Mouse (Mus musculus) retina, postnatal 7 days (tissue): ENCODE measurements around the gene Inha.

Source experiments
- DNase-seq: peaks from one replicate; pipeline ENCODE4 v3.0.0-alpha.2; 2012; ENCODE audit warnings: low read depth, low spot score

The Inha gene

DNA sequence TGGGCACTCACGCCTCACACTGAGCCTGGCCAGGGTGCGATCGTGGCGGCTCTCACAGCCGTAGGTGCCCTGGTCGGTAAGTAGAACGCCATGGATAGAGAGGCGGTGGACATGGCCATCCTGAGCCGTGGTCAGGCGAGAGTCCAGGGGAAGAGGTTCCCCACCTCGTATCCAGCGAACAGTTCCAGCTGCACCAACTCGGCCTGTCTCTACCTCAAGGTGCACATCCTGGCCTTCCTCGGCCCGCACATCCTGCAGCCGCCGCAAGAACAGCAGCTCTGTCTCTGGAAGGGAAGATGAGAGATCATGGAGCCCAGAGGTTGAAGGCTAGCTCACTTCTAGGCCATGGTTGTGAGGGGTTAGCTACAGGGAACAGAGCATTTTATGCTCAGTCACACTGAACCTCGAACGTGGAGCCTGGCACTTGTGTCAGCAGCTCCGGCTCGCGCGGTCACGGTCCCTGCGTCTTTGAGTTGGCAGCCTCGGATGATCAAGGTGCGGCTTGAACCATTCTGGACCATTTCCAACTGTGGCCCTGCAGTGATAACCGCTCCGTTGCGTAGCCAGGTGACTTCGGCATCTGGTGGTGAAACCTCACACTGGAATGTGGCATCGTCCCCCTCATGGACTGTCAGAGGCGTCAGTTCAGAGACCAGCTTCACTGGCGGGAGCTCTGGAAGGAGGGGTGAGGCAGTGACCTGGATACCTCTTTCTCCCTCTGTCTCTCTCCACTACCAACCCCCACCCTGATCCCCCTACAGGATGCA, 15.9 kb upstream of the Inha start:
- no peak for DNase-seq

DNA sequence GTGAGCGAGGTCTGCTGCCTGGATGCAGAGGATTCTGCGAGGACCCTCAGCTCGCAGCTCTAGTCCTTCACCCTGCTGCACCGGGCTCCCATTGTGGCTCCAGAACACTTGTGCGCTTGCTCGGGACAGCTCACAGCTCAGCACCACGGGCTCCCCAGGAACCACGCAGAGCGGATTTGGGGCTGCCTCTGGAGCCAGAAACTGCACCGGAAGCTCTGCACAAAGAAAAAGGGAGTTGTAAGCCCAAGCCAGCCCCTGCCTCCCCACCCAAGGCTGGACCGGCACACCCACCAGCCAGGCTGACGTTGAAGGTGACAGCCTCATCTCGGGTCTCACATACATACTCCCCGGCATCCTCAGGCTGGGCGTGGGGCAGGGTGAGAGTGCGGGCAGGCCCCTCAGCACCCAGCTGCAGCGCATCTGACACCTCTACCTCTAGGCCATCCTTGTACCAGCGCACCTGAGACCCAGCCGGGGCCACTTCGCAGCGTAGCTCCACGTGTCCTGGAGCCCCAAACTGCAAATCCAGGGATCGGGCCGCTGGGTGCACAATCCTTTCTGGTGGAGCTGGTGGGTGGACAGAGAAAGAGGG, 14.2 kb upstream of the Inha start:
- no peak for DNase-seq

DNA sequence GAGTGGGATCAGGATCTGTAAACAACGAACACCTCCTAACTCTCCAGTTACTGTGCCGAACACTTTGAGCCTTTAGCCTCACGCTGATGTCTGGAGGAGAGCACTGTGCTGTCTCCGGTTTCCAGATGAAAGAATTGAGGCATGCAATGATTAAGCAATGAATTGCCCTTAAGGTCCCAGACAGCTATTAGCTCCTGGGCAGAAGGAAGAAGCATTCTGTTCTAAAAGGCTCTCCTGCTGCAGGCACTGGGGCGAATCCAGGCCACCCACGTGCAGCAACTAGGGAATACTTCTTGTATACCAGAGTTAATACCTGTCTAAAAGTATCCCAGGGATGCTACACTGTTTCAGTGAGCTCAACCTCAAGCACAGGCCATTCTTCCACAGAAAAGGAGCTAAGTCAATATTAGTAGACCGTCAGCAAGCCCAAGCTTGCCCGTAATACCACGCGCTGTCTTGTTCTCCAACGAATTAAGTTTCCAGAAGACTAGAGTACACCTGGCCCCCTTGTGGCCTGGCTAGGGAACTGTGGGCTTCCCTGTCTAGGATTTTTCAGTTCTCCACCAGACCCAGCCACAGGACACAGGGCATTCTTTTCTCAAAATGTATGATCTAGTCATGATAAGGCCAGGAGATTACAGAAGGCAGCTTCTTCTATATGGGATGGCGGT, 11.9 kb upstream of the Inha start:
- no peak for DNase-seq

DNA sequence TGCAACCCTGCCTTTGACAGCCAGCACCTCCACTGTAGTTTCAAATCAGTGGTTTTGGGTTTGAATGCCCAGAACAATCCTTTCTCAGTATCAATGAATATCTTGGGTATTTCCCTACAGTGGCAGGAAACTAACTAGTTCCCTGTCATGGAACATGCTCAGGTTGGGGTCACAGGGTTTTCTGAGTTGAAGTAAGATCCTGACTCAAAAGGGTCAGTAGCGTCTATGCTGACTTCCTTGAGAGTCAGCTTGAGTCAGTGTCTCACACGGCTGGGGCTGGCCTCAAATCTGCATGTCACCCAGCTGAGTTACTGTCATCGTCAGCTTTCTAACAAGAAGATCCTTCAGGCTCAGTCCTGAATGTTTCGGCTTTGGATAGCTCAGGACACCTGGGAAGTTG, 8.0 kb upstream of the Inha start:
- no peak for DNase-seq

DNA sequence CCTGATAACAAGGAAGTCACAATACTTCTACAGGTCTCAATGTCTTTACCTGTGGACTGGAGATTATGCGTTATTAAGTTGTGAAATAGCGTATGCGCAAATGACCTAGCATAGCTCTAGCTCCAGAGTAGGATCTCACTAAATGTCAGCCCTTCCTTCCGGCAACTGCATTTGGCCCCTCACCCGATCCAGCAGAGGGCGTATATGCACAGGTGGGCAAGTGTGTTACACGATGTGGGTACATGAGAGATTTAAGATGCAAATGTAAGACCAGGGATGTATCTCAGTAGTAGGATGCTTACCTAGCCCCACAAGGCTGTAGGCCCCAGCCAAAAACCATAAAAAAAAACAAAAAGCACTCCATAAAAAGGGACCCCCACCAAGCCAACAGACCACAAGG, 7.4 kb upstream of the Inha start:
- no peak for DNase-seq

DNA sequence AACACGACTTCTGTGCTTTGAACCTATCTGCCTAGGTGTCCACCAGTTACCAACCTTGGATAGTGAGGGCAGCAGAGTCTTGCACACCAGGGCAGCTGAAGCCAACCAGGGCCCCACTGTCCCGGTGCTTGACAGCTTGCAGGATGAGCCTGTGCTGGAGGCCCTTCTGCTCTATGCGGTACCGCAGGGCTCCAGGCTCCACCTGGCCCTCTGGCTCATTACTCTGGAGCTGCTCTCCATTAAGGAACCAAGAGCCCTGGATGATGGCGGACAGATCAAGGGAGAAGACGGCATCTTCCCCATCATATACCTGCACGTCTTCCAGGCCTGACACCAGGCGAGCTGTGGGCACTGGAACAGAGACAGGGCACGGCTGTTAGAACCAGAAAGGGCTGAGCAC, 5.0 kb upstream of the Inha start:
- DNase-seq: no peak

DNA sequence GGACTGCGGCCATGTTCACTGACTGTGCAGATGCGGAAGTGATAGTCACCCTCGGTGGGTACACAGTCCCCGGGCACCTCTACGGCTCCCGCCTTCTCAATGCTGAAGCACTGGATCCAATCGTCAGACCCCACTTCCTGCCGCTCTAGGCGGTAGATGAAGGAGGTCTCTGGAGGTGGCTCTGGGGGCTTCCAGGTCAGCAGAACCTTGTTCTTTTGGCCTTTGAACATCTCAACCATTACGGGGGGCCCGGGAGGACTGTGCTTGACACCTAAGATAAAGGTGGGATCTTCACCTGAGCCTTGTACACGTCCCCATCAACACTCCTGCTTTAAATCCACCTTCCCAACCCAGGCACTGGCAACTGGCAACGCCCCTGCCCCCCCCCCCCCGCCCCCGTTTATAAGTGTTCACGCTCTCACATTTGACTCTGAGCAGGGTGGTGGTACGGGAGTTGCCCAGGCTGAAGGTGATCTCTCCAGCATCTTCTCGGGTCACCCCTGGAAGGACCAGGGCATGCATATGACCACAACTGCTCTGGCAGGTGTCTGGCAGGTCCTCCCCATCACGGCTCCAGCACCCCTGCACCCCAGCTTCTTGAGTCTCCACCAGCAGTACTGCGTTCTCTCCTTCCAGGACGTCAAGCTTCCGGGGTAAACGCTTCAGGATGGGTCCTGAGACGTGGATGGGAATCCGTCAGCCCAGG, 3.8 kb upstream of the Inha start:
- no peak for DNase-seq

DNA sequence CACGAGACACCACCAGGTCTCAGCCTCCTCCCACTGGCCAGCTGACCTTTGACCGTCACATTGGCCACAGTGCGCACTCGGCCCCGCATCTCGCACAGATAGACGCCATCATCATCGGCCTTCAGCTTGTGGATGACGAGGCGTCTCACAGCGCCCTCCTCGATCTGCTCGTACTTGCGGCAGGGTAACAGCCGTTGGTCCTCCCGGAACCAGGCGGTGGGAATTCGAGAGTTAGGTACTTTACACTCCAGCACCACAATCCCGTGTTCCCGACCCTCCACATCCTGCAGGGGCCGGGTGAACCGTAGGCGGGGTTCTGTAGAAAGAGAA, 3.3 kb upstream of the Inha start:
- no peak for DNase-seq

DNA sequence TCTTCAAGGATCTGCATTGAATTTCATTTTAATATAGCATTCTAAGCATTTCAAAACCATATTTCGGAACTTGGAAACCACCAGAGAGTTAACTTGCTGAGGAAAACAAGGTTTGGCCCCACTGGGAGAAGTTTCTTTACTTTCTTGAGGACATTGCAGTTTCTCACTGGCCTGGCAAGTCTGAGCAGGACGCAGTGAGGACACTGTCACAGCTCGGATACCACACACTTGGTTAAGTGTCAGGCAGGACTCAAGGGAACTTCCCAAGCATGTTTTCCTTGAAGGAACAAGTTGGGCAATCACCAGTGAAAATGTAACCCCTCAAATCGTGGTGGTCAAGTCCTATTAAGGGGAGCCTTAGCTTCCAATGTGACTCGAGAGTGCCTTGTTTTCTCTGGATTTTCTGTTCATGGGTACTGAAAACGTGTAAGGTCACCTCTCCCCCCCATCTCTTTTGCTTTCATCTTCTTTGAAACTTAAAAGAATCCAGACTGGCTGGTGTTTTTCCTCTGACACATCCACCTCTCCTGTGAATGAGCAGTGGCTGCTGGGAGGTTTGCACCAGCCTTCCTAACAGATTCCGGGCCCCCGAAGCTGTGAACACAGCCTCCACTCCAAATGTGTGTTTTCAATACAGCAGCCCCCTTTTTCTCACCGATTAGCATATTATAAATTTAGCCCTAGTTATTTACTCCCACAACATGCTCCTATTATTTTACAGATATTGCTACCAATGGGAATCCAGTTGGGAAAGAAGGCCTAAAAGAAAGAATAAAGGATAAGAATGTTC, 2.4 kb upstream of the Inha start:
- DNase-seq: no peak

DNA sequence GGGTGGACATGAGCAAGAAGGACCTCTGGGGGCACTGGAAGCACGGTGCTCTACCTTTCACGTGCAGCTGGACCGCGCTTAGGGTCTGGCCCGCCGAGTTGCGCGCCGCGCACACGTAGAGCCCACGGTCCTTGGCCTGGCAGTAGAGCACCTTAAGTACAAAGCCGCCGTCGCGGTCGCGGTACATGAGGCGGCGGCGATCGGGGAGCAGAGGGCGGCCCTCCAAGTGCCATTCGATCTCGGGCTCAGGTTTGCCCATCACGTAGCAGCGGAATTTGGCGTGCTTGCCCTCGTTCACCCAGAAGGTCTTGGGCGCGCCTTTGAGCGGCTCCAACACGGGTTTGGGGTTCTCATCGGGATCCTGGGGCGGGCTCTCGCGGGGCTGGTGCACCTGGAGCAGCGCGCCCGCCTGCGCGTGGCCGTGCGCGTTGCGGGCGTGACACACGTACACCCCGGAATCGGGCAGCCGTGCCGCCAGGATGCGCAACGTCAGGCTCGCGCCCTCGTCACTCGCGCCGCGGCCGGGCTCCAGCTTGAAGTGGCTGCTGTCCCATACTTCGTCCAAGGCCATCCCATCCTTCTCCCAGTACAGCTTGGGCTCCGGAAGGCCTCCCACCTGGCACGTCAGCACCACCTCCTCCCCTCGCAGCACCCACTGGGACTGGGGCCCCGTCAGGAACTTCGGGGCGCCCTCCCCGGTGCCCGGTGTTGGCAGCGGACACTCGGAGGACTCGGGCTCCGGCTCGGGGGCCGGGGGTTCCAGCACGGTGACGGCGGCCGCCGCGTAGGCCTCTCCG, 1.5 kb upstream of the Inha start:
- DNase-seq: peak; percentile 37

DNA sequence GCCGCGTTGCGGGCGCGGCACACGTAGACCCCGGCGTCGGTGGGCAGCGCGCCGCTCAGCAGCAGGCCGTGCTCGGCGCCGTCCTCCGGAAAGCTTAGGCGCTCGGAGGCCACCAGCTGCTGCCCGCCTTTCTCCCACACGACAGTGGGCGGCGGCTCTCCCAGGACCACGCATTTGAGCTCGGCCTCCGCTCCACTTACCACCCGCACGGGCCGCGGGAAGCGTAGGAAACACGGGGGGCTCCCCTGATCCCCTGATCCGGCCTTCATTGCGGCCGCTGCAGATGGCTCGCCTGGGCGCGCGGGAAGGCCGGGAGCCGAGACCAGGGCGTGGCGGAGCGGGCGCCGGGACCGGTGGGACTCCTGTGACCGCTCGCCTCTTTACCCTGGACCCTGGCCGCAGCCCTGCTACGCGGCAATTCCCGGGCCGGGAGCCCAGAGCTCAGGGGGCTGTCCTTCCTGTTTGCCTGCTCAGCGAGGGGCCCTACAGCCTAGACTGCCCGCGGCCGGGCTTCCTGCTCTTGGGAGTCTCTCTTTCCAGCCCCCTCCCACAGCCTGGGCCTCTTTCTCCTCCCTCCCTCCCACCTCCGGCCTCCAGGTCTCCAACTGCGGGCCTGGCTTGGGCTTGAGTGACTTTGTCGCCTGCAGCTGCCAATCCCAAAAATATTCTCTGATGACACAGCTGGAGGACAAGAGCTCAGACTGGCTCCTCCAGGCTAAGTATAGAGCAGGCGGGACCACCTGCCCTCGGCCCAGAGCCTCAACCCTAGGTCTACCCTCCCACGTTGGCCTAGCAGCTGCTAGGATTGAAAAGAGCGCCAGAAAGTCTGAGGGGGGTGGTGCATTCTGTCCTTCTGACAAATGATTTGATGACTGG, 683 bp upstream of the Inha start, which contains the start of gene Obsl1:
Gene Obsl1, minus strand, starts transcription at position 497 of the 876 bp plus-strand sequence.
- peak; percentile 46 for DNase-seq

DNA sequence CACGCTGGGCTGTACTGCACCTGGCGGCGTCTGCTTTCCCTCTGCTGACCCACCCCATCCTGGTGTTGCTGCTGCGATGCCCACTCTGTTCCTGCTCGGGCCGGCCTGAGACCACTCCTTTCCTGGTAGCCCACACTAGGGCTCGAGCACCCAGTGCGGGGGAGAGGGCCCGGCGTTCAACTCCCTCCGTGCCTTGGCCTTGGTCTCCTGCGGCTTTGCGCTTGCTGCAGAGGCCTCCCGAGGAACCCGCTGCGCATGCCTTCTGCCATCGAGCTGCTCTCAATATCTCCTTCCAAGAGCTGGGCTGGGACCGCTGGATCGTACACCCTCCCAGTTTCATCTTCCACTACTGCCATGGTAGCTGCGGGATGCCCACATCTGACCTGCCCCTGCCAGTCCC, 2.7 kb downstream of the Inha start:
- no peak for DNase-seq

DNA sequence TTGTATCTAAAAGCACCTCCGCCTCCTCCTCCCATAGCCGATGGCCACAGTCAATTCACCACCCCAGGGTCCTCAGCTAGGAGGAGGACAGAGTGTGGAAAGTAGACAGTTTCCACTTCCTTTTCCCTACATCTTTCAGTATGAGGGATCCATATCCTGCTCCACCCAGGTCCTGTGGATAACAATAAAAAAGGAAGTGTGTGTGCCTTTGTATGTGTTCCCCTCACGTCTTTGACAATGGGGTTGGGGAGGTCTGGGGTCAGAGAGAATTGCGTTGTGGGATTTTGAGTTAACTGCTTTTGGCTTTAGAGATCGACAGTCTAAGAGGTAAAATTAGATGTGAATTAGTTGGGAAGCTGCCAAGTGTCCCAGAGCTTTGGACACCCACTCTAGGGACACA, 3.3 kb downstream of the Inha start:
- DNase-seq: no peak

DNA sequence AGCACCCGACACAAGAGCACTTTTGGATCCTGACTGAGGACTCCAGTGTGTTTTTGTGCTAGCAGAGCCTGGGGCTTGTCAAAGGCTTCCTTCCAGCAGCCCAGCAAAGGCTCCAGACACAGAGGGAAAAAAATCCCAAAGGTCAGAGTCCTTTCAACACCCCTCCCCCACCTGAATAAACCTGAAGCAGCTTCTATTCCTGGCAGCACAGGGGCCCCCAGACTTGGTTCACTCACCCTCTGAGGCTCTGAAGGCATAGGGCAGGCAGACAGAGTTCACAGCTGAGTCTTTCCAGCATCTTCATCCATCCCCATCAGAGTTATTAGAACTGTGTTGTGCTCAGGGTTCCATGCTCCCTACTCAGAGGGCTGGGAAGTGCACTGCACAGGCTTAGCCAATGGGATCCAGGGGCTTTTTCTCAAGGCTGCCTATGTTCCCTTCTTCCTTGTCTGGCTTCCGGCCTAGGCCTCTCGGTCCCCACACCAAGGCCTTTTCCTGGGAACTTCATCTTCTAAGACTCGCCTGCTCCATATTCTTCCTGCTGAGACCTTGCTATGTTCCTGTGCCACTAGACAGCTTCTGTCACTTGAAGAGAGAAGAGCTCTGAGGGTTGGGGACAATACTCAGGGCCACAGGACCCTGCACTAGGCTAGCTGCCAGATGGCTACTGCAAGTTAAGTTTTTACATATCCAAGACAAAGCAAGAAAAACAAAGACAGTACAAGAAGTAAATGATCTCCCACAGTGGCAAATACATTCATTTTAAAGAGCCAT, 4.7 kb downstream of the Inha start:
- no peak for DNase-seq

DNA sequence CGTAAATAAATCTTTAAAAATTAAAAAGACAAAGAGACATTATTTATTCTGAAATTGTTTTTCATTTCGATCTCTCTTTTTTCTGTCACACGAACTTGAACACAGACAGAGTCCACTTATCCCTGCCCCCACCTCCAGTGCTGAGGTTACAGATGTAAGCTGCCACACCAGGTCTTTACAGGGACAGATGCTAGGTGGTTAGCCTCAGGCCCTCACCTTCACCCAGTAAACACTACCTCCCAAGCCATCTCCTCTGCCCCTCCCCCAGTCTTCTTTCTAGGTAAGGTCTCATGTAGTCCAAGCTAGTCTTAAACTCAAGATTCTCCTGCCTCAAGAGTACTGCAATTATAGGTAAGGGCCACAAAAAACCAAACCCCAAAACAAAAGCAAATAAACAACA, 5.7 kb downstream of the Inha start:
- no peak for DNase-seq

DNA sequence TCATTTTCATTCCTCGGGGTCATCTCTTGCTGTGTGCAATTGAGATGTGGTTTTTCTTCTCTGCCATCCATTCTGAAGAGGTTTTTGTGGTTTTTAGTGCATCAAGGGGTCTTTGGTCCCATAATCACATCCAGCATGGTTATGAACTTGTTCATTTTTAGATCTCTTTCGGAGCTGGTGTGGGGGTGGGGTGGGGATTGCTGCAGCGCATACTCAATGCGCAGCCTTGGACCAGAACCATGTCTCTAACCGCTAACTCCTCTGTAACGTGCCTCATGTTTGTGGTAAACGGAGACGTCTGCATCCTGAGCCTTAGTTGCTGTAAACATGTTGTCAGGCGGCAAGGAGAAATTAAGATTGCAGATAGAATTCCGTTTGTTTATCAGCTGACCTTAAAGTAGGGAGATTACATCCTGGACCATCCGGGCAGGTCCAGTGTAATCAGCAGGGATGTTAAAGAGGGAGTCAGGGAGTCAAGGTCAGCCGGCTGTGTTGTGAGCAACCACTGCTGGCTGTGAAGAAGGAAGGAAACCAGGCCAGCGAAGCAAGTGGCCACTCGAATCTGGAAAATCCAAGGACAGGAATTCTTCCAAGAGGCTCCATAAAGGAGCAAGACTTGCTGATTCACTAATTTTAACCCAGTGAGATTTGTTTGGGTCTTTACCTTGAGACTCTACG, 10.0 kb downstream of the Inha start:
- DNase-seq: no peak

DNA sequence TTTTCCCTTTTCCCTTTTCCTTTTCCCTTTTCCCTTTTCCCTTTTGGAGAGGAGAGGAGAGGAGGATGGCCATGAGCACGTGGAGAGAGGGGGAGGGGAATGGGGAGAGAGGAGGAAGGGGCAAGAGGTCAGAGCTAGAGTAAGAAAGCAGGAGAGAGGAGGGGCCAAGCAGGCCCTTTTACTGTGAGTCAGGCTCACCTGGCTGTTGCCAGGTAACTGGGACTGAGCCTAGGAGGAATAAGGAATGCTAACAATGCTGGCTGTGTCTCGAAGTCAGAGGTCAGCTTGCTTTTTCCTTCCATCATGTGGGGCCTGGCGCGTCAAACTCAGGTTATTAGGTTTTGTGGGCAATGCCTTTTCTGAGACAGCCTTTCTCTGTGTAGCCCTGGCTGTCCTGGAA, 11.1 kb downstream of the Inha start:
- DNase-seq: no peak

DNA sequence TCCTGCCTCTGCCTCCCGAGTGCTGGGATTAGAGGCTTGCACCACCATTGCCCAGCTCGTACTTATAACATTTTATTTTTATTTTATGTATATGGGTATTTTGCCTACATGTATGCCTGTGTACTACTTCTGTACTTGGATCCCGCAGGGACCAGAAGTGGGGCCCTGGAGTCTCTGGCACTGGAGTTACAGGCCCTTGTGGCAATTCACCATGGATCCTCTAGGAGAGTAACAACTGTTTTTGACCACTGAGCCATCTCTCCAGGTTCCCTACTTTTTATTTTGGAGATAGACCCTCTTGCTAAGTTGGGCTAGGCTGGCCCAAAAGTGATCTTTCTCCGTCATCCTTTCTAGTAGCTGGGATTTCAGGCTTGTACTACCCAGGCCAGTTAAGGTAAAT, 11.6 kb downstream of the Inha start:
- no peak for DNase-seq

DNA sequence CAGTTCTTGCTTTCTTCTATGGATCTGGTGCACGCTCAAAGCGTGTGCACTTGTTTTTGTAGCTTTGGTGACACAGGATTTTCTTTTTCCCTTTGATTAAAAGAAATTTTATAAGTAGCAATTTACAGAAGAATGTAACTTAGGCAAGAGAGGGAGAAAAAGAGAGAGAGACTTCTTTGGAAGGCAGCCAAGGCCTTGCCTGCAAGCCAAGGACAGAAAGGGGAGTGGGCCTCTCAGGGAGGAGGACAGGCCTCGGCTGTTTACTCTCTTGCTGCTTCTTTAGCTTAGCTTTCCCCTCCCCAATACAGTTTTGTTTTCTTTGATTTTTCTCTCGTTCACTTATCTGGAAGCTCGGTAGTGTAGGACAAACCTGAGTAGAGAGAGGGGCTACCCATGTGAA, 12.7 kb downstream of the Inha start:
- DNase-seq: no peak
